Mouse (Mus musculus) heart, adult 10 weeks (tissue): Measurements from ENCODE around the gene Gm44. TPM values are rescaled to one million over a fixed set of nuclear protein-coding genes. Genes with fewer than 3 reads are reported as not detected.

Experiments
- polyA plus RNA-seq: library from polyadenylated mRNA; stranded (reverse); fragments of 350-450 nt; fragmentation: Illumina TruSeq; extraction: RNeasy Lipid Tissue Mini Kit (QIAGEN cat#74804); gene quantifications from one replicate; pipeline ENCODE4 v1.2.3, GENCODE M21; 2014; ENCODE audit warnings: low read depth, low replicate concordance

The Gm44 gene
- not detected for polyA plus RNA-seq

DNA sequence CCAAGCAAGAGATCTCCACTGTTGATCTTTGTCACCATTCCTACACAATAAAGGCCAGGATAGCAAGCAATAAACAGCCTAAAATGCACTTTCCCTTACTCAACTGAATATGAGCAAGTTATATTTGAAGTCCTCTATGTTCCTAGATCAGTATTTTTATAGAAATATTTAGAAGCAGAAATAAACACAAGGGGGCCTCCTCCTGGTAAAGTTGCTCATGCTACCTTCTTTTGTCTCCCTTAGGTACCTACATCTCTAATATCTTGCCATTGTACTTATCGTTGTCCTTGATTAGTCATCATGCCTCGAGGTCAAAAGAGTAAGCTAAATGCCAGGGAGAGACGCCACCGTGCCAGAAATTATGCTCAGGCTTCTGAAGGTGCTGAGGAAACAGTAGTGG is at the start of gene Gm44:
Gm44 (plus strand) TSS at position 301 of the 400 bp plus-strand sequence.

